Mouse (Mus musculus): ENCODE measurements at regions not wholly inside any gene's neighbourhood (a gene's known extent, or its start where the extent isn't known, plus 50 kb on each side); places are given as distances from the start of the nearest gene placed in this dataset.

- H3K79me2 ChIP-seq (ENCODE audit: control insufficient read depth, insufficient read depth): no peaks in the 10 kb centered on the region
- no peak overlapping the region for H3ac ChIP-seq (ENCODE audit: control insufficient read depth, insufficient read length)
- TF ChIP-seq TCF12 (IDR thresholded peaks at IDR 0.05; ENCODE audit: insufficient read depth, poor library complexity, severe bottlenecking) (no peak), REST (IDR thresholded peaks at IDR 0.05; ENCODE audit: insufficient read depth, insufficient read length) (no peak), POLR2AphosphoS2 (IDR thresholded peaks at IDR 0.05; ENCODE audit: insufficient read length, low read depth) (no peak), MAX (IDR thresholded peaks at IDR 0.05; ENCODE audit: low read depth) (no peak), SRF (IDR thresholded peaks at IDR 0.05; ENCODE audit: control insufficient read depth, insufficient read length, low read depth) (no peak), USF1 (IDR thresholded peaks at IDR 0.05; ENCODE audit: low read depth) (no peak), MYOD1 (IDR thresholded peaks at IDR 0.05; ENCODE audit: control insufficient read depth in 1 of 3, insufficient read length in 2 of 3, low read depth in 2 of 3) (no peak), CEBPB (IDR thresholded peaks at IDR 0.05; ENCODE audit: insufficient read depth, poor library complexity, severe bottlenecking) (no peak), POLR2A (IDR thresholded peaks at IDR 0.05; ENCODE audit: insufficient read length, low read depth) (no peak), MYOG (IDR thresholded peaks at IDR 0.05; ENCODE audit: control insufficient read depth in 1 of 3, insufficient read depth in 1 of 3, insufficient read length in 2 of 3, low read depth in 2 of 3) (no peak), TCF3 (IDR thresholded peaks at IDR 0.05; ENCODE audit: insufficient read length, low read depth) (no peak), E2F4 (IDR thresholded peaks at IDR 0.05; ENCODE audit: insufficient read depth) (no peak)
- H3K4me2 ChIP-seq (ENCODE audit: low read depth): no peak overlapping the region
- no peak overlapping the region for H3K4me3 ChIP-seq
- no peaks in the 10 kb centered on the region for H3K36me3 ChIP-seq (ENCODE audit: control insufficient read depth, insufficient read depth)
- H3K27me3 ChIP-seq (ENCODE audit: control insufficient read depth, insufficient read depth, insufficient read length): no peaks in the 10 kb centered on the region
Observed at GRCm38 (mm10) chr14:60529646-60530347, 104.0 kb upstream of the Spata13 start.

GRCm38 (mm10) chr14:60530348-60530711 lies 103.5 kb upstream of the Spata13 start:
- H3ac ChIP-seq (ENCODE audit: control insufficient read depth, insufficient read length): no peak overlapping the region
- no peaks in the 10 kb centered on the region for H3K27me3 ChIP-seq (ENCODE audit: control insufficient read depth, insufficient read depth, insufficient read length)
- H3K36me3 ChIP-seq (ENCODE audit: control insufficient read depth, insufficient read depth): no peaks in the 10 kb centered on the region
- no peak overlapping the region for H3K4me2 ChIP-seq (ENCODE audit: low read depth)
- no peak for TF ChIP-seq TCF3 (IDR thresholded peaks at IDR 0.05; ENCODE audit: insufficient read length, low read depth)
- TF ChIP-seq CEBPB (IDR thresholded peaks at IDR 0.05; ENCODE audit: insufficient read depth, poor library complexity, severe bottlenecking): no peak
- TF ChIP-seq USF1 (IDR thresholded peaks at IDR 0.05; ENCODE audit: low read depth): no peak
- no peak for TF ChIP-seq REST (IDR thresholded peaks at IDR 0.05; ENCODE audit: insufficient read depth, insufficient read length)
- TF ChIP-seq MYOD1 (IDR thresholded peaks at IDR 0.05; ENCODE audit: control insufficient read depth in 1 of 3, insufficient read length in 2 of 3, low read depth in 2 of 3): no peak
- TF ChIP-seq SRF (IDR thresholded peaks at IDR 0.05; ENCODE audit: control insufficient read depth, insufficient read length, low read depth): no peak
- TF ChIP-seq MAX (IDR thresholded peaks at IDR 0.05; ENCODE audit: low read depth): no peak
- no peak for TF ChIP-seq E2F4 (IDR thresholded peaks at IDR 0.05; ENCODE audit: insufficient read depth)
- TF ChIP-seq POLR2A (IDR thresholded peaks at IDR 0.05; ENCODE audit: insufficient read length, low read depth): no peak
- no peak for TF ChIP-seq POLR2AphosphoS2 (IDR thresholded peaks at IDR 0.05; ENCODE audit: insufficient read length, low read depth)
- TF ChIP-seq TCF12 (IDR thresholded peaks at IDR 0.05; ENCODE audit: insufficient read depth, poor library complexity, severe bottlenecking): no peak
- TF ChIP-seq MYOG (IDR thresholded peaks at IDR 0.05; ENCODE audit: control insufficient read depth in 1 of 3, insufficient read depth in 1 of 3, insufficient read length in 2 of 3, low read depth in 2 of 3): no peak
- H3K4me3 ChIP-seq: no peak overlapping the region
- H3K79me2 ChIP-seq (ENCODE audit: control insufficient read depth, insufficient read depth): no peaks in the 10 kb centered on the region

- TF ChIP-seq POLR2A (IDR thresholded peaks at IDR 0.05; ENCODE audit: insufficient read length, low read depth): no peak
- TF ChIP-seq MYOG (IDR thresholded peaks at IDR 0.05; ENCODE audit: control insufficient read depth in 1 of 3, insufficient read depth in 1 of 3, insufficient read length in 2 of 3, low read depth in 2 of 3): no peak
- TF ChIP-seq E2F4 (IDR thresholded peaks at IDR 0.05; ENCODE audit: insufficient read depth): no peak
- TF ChIP-seq USF1 (IDR thresholded peaks at IDR 0.05; ENCODE audit: low read depth): no peak
- no peak for TF ChIP-seq REST (IDR thresholded peaks at IDR 0.05; ENCODE audit: insufficient read depth, insufficient read length)
- no peak for TF ChIP-seq CEBPB (IDR thresholded peaks at IDR 0.05; ENCODE audit: insufficient read depth, poor library complexity, severe bottlenecking)
- TF ChIP-seq MAX (IDR thresholded peaks at IDR 0.05; ENCODE audit: low read depth): no peak
- Histone ChIP-seq H3K4me3 (no peak overlapping the region), H3K79me2 (ENCODE audit: control insufficient read depth, insufficient read depth) (no peaks in the 10 kb centered on the region), H3K27me3 (ENCODE audit: control insufficient read depth, insufficient read depth, insufficient read length) (no peaks in the 10 kb centered on the region), H3K36me3 (ENCODE audit: control insufficient read depth, insufficient read depth) (no peaks in the 10 kb centered on the region), H3ac (ENCODE audit: control insufficient read depth, insufficient read length) (no peak overlapping the region), H3K4me2 (ENCODE audit: low read depth) (no peak overlapping the region)
Observed at GRCm38 (mm10) chr14:60530973-60531372, 102.8 kb upstream of the Spata13 start.

- no peak for TF ChIP-seq SRF (IDR thresholded peaks at IDR 0.05; ENCODE audit: control insufficient read depth, insufficient read length, low read depth)
- TF ChIP-seq MYOD1 (IDR thresholded peaks at IDR 0.05; ENCODE audit: control insufficient read depth in 1 of 3, insufficient read length in 2 of 3, low read depth in 2 of 3): no peak
- no peak for TF ChIP-seq POLR2AphosphoS2 (IDR thresholded peaks at IDR 0.05; ENCODE audit: insufficient read length, low read depth)
- no peak for TF ChIP-seq MAX (IDR thresholded peaks at IDR 0.05; ENCODE audit: low read depth)
- TF ChIP-seq POLR2A (IDR thresholded peaks at IDR 0.05; ENCODE audit: insufficient read length, low read depth): no peak
- TF ChIP-seq REST (IDR thresholded peaks at IDR 0.05; ENCODE audit: insufficient read depth, insufficient read length): no peak
- TF ChIP-seq MYOG (IDR thresholded peaks at IDR 0.05; ENCODE audit: control insufficient read depth in 1 of 3, insufficient read depth in 1 of 3, insufficient read length in 2 of 3, low read depth in 2 of 3): no peak
- TF ChIP-seq E2F4 (IDR thresholded peaks at IDR 0.05; ENCODE audit: insufficient read depth): no peak
- TF ChIP-seq TCF3 (IDR thresholded peaks at IDR 0.05; ENCODE audit: insufficient read length, low read depth): no peak
- TF ChIP-seq TCF12 (IDR thresholded peaks at IDR 0.05; ENCODE audit: insufficient read depth, poor library complexity, severe bottlenecking): no peak
- no peak for TF ChIP-seq CEBPB (IDR thresholded peaks at IDR 0.05; ENCODE audit: insufficient read depth, poor library complexity, severe bottlenecking)
- no peak for TF ChIP-seq USF1 (IDR thresholded peaks at IDR 0.05; ENCODE audit: low read depth)
- no peaks in the 10 kb centered on the region for H3K36me3 ChIP-seq (ENCODE audit: control insufficient read depth, insufficient read depth)
- no peak overlapping the region for H3K4me3 ChIP-seq
- no peaks in the 10 kb centered on the region for H3K27me3 ChIP-seq (ENCODE audit: control insufficient read depth, insufficient read depth, insufficient read length)
- no peaks in the 10 kb centered on the region for H3K79me2 ChIP-seq (ENCODE audit: control insufficient read depth, insufficient read depth)
- no peak overlapping the region for H3ac ChIP-seq (ENCODE audit: control insufficient read depth, insufficient read length)
- no peak overlapping the region for H3K4me2 ChIP-seq (ENCODE audit: low read depth)
Observed at GRCm38 (mm10) chr14:60531766-60532165, 102.0 kb upstream of the Spata13 start.

Measured in myocyte (in vitro differentiated cells).